Mouse (Mus musculus) testis, postnatal 10 days (tissue): ENCODE data around the gene Ube2s.

Experiments used
- DNase-seq: peaks from one replicate; pipeline ENCODE4 v3.0.0; 2021; ENCODE audit warnings: low spot score

The Ube2s gene

DNA sequence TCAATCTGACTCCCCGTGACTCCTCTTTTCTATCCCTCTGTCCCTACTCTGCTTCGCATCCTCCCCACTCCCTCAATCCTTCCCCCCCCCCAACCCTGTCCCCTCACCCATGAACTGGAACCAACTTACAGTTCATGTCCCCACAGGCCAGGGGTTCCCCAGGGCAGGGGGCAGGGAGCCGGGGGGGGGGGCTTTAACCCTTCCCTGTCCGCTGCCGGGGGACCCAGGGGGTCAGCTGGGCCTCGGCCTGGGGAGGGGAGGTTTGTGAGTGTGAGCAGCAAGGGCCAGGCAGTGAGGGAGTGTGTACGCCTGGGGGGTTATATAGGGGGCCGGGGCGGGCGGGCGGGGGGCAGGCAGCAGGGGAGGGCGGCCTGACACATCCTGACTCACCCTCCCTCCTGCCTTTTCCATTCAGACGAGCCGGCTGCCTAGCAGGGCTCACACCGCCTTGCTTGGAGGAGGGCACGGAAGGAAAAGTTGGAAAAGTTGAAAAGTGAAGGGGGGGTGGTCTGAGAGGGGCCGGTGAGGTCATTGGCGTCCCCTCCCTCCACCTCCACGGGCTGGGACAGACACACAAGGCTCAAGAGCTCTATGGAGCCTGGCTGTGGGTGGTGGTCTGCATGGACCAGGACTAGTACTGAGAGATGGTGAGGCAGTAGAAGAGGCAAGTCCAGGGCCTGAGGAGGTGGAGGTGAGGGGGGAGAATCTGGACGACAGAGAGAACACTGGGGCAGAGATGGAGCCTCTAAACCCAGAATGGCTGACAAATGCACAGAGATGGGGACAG is 34.3 kb downstream of the Ube2s start:
- DNase-seq: peak; percentile 38

DNA sequence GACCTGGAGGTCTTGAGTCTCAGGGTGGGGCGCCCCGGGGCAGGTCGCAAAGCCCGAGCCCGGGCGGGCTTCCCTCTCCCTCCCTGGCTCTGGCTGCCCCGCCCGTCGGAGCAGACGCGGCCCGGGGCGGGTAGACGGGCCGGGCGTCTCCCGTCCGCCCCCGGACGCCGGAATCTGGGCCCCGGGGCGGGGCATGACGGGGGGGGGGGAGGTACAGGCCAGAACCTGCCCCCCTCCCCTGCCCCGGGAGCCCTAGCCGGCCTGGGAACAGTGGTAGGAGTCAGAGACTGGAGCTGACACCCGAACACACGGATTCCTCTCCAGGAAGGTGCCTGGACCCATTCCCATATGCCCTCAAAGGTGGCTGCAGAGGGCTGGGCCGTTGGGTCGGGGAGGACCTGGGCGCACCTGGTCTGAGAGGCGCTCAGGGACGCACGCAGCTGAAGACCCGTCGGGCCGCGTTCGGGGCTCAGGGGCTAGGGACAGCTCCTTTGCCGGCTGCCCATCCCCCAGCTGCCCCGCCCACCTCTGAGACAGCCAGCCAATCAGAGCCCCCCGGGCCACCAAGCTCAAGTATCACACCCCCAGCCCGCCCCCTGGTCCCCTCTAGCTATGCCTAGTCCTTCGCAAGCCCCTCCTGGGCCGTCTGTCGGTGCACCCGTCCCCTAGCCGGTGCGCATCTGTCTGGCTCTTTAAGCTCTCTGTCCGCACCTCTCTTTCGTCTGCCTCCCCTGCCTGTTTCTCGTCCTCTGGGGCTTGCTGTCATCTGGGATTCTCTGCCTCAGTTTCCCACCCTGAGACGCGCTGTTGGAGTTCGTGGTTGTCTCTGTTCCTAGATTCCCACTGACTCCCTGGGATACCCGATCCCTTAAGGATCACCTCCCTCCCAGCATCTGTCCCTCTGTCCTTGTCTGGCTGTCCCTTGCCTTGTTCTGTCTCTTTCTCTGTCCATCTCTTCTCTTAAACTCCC is 35.2 kb downstream of the Ube2s start:
- DNase-seq: peak; percentile 82

GRCm38 (mm10) chr7:4776131-4776530 is 36.3 kb downstream of the Ube2s start:
- DNase-seq: no peak

GRCm38 (mm10) chr7:4771202-4771601 is 41.2 kb downstream of the Ube2s start, which contains the start of gene Fam71e2:
Fam71e2 (minus strand) TSS chr7:4771302.
- DNase-seq: no peak

DNA sequence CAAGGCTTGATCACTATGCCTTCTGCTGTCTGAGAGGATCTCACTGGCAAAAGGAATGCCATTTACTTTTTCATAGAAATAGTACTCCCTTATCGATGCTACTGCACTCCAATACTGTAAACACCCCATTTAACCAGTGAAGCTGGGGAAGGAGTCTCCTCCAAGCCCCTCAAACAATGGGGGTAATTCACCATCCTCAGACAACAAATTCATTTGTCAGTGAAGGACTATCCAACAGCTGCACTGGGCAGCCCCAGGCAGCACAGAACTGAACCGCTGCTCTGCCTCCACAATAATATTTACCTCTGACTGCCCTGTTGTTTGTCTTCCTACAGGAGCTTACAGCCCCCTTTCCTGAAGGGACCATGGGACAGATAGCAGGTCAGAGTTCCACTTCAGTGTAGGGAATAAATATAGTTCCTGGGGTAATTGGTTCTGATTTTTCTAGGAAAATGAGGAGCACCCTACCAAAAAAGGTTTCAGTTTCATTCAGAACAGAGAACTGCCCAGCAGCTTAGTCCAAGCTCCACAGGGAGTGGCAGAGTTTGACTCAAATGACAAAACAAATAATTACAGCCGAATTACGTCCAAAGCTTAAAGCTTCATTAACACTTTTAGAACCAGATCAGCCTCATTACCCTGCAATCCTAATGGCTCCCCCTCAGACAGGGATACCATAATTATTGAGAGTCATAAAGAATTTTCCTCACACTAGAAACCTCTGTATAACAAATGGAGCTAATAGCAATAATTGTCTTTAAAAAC is 47.3 kb downstream of the Ube2s start:
- DNase-seq: no peak

- DNase-seq: no peak
These were observed 52.7 kb downstream of the Ube2s start for GRCm38 (mm10) chr7:4759670-4760069.

DNA sequence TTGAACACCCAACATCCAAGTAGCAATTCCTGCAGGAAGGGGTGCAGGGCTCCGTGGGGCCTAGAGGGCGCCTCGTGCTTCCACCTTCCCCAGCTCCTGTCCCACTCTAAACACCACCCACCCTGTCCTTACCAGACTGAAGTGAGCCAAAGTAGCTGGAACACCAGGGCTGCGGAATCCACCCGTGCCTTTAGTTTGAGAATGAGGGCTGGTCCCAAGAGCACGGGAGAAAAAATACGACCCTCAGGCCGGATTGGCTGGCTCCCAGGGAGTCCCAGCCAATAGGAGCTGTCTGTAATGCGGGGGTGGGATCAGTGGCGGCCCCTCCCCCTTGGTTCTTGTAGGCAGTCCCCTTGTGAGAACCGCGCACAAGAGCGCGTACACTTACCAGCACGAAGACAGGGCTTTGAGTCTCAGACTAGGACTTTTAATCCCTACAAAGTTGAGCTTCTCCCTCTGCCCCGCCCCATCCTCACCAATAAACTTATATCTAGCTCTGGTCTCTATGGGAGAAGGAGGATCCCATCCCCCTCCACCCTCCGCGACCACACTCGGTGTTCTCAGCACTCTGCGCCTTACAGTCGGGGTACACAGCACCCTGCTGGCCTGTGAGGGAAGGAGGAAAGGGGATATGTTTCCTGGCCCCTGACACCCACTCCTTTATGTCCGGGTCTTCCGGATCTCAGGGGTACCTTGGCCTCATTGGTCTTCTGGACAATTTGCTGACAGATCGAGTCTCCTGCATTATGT is 59.4 kb downstream of the Ube2s start, which contains the start of gene Cox6b2:
Gene Cox6b2 (minus strand): TSS at position 274 of the 750 bp plus-strand sequence.
- DNase-seq: peak; percentile 94

DNA sequence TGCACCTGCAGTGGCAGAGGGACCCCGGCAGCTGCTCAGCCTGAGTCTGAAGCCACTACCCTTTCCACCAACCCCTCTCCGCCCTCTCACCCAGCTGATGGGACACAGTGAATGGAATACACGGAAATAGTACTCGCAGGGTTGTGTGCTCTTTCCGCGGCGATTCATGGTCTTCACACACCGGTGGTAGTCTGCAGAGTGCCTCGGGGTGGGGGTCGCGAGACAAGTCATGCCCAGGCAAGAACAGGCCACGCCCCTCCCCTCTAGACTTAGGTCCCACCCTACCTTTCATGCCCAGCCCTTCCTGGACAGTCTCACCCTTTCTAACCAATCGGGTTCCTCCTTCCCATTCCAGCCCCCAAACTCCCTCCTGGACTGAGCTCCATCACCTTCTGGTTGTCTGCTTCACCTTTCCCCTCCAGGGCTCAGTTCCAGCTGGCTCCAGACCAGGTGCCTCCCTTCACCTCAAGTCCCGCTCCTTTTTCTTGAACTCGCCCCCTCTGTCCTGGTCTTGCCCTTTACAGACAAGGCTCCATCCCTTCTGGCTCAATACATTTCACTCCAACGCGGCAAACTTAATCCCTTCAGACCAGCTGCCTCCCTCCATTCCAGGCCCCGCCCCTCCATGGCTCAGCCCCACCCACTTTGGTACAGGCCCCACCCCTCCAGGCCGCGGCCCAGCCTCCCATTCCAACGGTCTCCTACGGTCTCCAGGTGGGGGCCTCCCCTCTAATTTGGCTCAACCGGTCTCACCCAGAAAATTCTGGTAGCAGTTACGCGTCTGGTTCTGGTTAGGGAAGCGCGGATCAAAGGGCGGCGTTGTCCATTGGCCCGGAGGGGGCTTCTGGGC is 60.2 kb downstream of the Ube2s start:
- DNase-seq: peak; percentile 86

- DNase-seq: no peak
These were observed 63.2 kb downstream of the Ube2s start for GRCm38 (mm10) chr7:4749169-4749568.

GRCm38 (mm10) chr7:4748321-4748720 is 64.1 kb downstream of the Ube2s start:
- DNase-seq: no peak

- DNase-seq: no peak
These were observed 65.1 kb downstream of the Ube2s start for GRCm38 (mm10) chr7:4747156-4747899.

DNA sequence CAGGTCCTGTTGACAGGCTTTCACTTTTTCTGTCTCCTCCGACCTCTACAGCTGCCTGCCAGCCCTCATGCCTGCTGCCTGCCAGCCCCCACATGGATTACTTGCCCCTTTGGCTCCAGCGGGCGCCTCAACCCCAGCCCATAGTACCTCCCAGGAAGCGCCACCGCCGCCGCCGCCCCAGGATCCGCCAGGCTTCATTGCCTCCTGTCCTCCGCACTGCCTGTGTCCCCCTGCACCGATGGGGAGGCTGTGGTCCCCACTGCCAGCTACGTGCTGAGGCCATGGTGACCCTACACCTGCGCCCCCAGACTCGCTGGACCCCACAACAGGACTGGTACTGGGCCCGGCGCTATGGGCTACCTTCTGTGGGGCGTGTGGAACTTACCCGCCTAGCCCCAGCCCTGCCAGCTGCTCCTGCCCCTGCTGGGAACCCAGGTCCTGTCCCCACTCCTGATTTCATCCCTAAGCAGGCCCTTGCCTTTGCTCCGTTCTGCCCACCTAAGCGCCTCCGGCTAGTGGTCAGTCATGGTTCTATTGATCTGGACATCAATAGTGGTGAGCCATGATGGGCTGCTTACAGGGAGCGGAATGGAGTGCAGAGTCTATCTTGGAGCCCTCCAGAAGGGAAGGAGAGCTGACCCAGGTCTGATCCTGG is 65.9 kb downstream of the Ube2s start:
- DNase-seq: no peak

DNA sequence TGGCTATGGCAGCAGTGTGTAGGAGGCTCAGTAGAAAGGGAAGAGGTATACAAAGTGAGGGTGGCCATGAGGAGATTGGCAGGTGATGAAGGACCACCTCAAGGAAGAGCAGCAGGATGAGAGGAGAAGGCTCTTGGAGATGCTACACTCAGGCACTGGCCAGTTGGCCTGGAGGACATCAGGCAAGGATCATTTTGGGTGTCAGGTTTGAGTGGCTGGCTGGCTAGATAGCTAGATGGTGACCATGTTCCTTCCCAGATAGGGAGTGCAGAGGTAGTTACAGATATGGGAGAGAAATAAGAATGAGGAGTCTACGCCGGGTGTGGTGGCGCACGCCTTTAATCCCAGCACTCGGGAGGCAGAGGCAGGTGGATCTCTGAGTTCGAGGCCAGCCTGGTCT is 67.5 kb downstream of the Ube2s start:
- DNase-seq: no peak
